Mouse (Mus musculus): Measurements from ENCODE around the gene Gabrq.

The Gabrq gene

DNA sequence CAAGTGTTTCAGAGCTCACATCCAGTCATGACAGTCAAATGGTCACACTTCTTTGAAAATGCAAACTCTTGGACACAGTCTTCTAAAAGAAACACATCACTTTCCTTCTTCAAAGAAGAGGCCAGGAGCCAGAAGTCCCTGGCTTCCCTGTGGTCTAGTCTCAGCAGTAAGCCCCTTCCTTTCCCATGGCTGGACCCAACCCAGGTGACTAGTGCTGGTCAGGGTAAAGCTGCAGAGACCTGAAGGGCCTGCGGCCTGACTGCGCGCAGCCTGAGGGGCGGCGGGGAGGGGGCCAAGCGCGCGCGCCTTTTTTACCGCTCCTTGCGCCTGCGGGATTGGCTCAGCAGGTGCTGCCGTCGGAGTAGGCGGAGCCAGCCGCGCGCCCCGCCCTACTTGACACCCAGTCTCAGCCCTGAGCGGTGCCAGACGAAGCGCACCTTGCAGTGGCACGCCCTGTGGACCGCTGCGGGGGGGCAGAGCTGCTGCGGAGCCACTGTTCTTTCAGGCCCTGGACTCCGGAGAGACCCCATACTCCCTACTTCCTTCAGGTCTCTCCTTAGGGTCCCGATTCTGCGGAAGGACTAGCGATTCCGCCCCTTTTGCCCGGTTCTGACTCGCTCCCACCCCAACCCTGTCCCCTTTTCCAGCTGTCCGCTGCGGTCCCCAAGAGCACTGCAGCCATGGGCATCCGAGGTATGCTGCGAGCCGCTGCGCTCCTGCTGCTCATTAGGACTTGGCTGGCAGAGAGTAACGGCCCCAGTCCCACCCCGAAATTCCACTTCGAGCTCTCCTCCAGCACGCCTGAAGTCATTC lies at the start of gene Gabrq:
Gabrq (plus strand) TSS at position 403 of the 813 bp plus-strand sequence.
- DNase-seq (ENCODE audit: low read depth, low spot score), result peak; percentile 0

- no peak for DNase-seq (ENCODE audit: low read depth, low spot score)
Observed at GRCm38 (mm10) chrX:72788773-72789557, 36.0 kb upstream of the Gabrq start.

- DNase-seq (ENCODE audit: low read depth, low spot score), result no peak
Observed at GRCm38 (mm10) chrX:72789558-72789871, 35.5 kb upstream of the Gabrq start.

DNA sequence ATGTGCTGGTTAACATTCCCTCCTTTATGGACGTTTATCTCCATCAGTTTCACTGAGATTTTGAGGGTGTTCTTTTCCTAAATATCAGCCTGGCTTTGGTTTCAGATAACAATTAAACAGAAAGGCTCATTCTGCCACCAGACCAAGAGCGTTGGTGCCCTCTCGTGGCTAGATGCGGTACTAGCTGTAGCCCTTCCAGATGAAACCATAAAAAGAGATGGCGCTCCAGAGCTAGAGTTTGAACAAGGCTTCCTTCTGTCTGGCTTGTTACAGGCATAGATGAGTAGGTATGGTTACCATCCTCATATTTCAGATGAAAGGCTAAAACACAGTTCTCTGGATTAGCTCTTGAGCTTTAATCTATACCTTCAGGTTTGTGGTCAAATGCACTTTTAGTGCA lies 5.4 kb upstream of the Gabrq start:
- peak; percentile 57 for DNase-seq (ENCODE audit: low read depth, low spot score)

GRCm38 (mm10) chrX:72823310-72823709 lies 1.7 kb upstream of the Gabrq start:
- no peak for DNase-seq (ENCODE audit: low read depth, low spot score)

DNA sequence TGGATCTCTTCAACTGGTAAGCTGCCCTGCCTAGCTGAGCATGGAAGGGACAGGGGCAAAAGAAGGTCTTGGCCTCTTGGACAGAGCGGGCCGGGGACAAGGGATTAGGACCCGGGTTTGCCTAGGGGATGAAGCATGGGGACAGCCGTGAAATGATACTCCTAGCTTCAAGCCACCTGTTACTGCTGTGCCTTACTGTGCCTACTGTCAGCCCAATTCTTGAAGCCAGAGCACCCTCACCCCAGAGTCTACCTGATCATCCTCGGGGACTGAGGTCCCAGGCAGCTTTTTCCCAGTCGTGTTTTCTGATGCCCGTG lies 569 bp downstream of the Gabrq start:
- no peak for DNase-seq (ENCODE audit: low read depth, low spot score)
